ENCODE assay signal across 37 mouse cellular contexts in genomic region chr4:128315328-128315727, GRCm38 (mm10). TPM values are rescaled to one million over a fixed set of nuclear protein-coding genes. Genes with fewer than 3 reads are reported as not detected.
A peak's percentile ranks its signal among the peaks of the same experiment; 100 is the strongest.
DNase-seq lines count a peak whose midpoint lies in the region; ATAC-seq lines count a peak whose summit lies in the region.
"Had no signal": no experiment of that assay in that cellular context is flagged by ENCODE, and none has a peak within 500 bp of the region (broad histone marks: within the 10 kb centered on the region; RNA-seq: fewer than 3 reads in every experiment).

No protein-coding gene starts in this region.

- peak; percentile 61 for ATAC-seq in lung, embryonic 16.5 days (ENCODE audit: low read depth)
- ATAC-seq: activated CD4-positive, CD25-positive, alpha-beta regulatory T cell, adult 4 months; CD4-positive, CD25-positive, alpha-beta regulatory T cell, adult 4 months; forebrain, embryonic 13.5 days; forebrain, postnatal 0 days had no signal

- H3K27me3 ChIP-seq in lung, embryonic 16.5 days (ENCODE audit: control insufficient read depth, insufficient read depth, low read depth, low read length), result no peaks in the 10 kb centered on the region
- H3K27me3 ChIP-seq: forebrain, embryonic 13.5 days had no signal

- intact Hi-C loops in left cerebral cortex, postnatal 4 days (cut with DNase I), result no loop called here

- WGBS in lung, embryonic 16.5 days, result 40% methylated on average over 5 of the region's 5 CpGs

- H3K9me3 ChIP-seq in lung, embryonic 16.5 days (ENCODE audit: control insufficient read depth, low read length), result no peaks in the 10 kb centered on the region
- H3K9me3 ChIP-seq: forebrain, embryonic 10.5 days; forebrain, embryonic 13.5 days; hindbrain, embryonic 10.5 days had no signal

- no peak overlapping the region for H3K4me2 ChIP-seq in lung, embryonic 16.5 days (ENCODE audit: low read depth, low read length)
- H3K4me2 ChIP-seq: forebrain, embryonic 13.5 days; heart, embryonic 11.5 days; hindbrain, embryonic 14.5 days had no signal

- no peaks in the 10 kb centered on the region for H3K36me3 ChIP-seq in lung, embryonic 16.5 days (ENCODE audit: control insufficient read depth, insufficient read depth, low read length)
- H3K36me3 ChIP-seq: forebrain, embryonic 10.5 days; hindbrain, embryonic 10.5 days had no signal

- H3K27ac ChIP-seq in lung, embryonic 16.5 days (ENCODE audit: low read length), result no peak overlapping the region
- H3K27ac ChIP-seq: forebrain, embryonic 10.5 days; forebrain, embryonic 13.5 days; gastrocnemius, adult 2 months; hindbrain, embryonic 10.5 days; hindbrain, embryonic 14.5 days had no signal

- no peak overlapping the region for H3K4me3 ChIP-seq in lung, embryonic 16.5 days (ENCODE audit: low read length)
- H3K4me3 ChIP-seq: forebrain, embryonic 10.5 days; forebrain, embryonic 13.5 days; gastrocnemius, adult 2 months; hindbrain, embryonic 10.5 days had no signal

- peaks cover 7% of the 10 kb centered on the region; the same call in 1 of the 2 replicates for H3K4me1 ChIP-seq in lung, embryonic 16.5 days (replicated peaks; ENCODE audit: control insufficient read depth, insufficient read depth, low read length)
- H3K4me1 ChIP-seq: forebrain, embryonic 10.5 days; forebrain, embryonic 13.5 days; hindbrain, embryonic 10.5 days had no signal

- peak; percentile 47 for DNase-seq in left cerebral cortex, postnatal 4 days
- no peak for DNase-seq in left cerebral cortex, adult 8-10 months (ENCODE audit: low spot score in 2 of 2)
- peak; percentile 60 for DNase-seq in lung, postnatal 10 days
- peak; percentile 8 for DNase-seq in lung, postnatal 36 days
- DNase-seq in thymus, postnatal 4 days, result no peak
- no peak for DNase-seq in embryo, embryonic 9.5 days (ENCODE audit: extremely low spot score)
- DNase-seq in adrenal gland, postnatal 25 days, result no peak
- DNase-seq: adrenal gland, adult 8-10 months; adrenal gland, postnatal 36 days; cerebellum, adult 11 months; cerebellum, adult 2 months; cerebellum, adult 9-11 months; cerebellum, postnatal 36 days; embryo, embryonic 11 days; forebrain, postnatal 0 days; gastrocnemius, adult 2 months; gastrocnemius, postnatal 14 days; heart, adult 11 months; heart, postnatal 36 days had no signal

- H3K9ac ChIP-seq in lung, embryonic 16.5 days (ENCODE audit: low read length), result no peak overlapping the region
- H3K9ac ChIP-seq: forebrain, embryonic 13.5 days; forebrain, postnatal 0 days; hindbrain, embryonic 14.5 days had no signal

RNA-seq across cellular contexts. Expression of gene Hmgb4, which starts 54.6 kb away (rescaled TPM):
- total RNA-seq in left cerebral cortex, postnatal 4 days (2021), result not detected
- total RNA-seq in left cerebral cortex, adult 8-10 months (2022), result not detected
- not detected in 2 replicates for polyA plus RNA-seq in lung, embryonic 16.5 days (2015; fragmentation: Nextera tagmentation; extraction: Ambion mirVana)
- not detected in 2 replicates for total RNA-seq in adrenal gland, postnatal 25 days (2021)
- total RNA-seq: adrenal gland, adult 8-10 months; adrenal gland, postnatal 36 days; forebrain, postnatal 0 days; gastrocnemius, adult 2 months; gastrocnemius, postnatal 14 days; gastrocnemius, postnatal 4 days; heart, adult 8-10 months; heart, postnatal 36 days; MEL had no signal
- polyA plus RNA-seq: activated CD4-positive, CD25-positive, alpha-beta regulatory T cell, adult 4 months; C2C12; CD4-positive, CD25-positive, alpha-beta regulatory T cell, adult 4 months; cerebellum, adult 2 months; cortical plate, adult 2 months; embryonic facial prominence, embryonic 11.5 days; embryonic facial prominence, embryonic 14.5 days; forebrain, embryonic 10.5 days; forebrain, embryonic 13.5 days; forebrain, postnatal 0 days; frontal cortex, adult 2 months; heart, embryonic 11.5 days; heart, embryonic 14.5 days; heart, postnatal 0 days; hindbrain, embryonic 10.5 days; hindbrain, embryonic 14.5 days had no signal

Comparison
In these comparisons a context has a peak if more than half of its experiments do, and no peak if none do; other contexts are left out.
1. DNase-seq: peak in left cerebral cortex, postnatal 4 days (single experiment), lung, postnatal 10 days (single experiment) and lung, postnatal 36 days (single experiment); none in left cerebral cortex, adult 8-10 months (0 of 2), thymus, postnatal 4 days (single experiment), embryo, embryonic 9.5 days (single experiment) and adrenal gland, postnatal 25 days (single experiment).